Mouse (Mus musculus): Measurements from ENCODE around the gene Igfbpl1.

Gene Igfbpl1

GRCm38 (mm10) chr4:45771173-45771572 is 55.5 kb downstream of the Igfbpl1 start:
- no peak for DNase-seq (ENCODE audit: low read depth in 1 of 2, low spot score in 2 of 2)

DNA sequence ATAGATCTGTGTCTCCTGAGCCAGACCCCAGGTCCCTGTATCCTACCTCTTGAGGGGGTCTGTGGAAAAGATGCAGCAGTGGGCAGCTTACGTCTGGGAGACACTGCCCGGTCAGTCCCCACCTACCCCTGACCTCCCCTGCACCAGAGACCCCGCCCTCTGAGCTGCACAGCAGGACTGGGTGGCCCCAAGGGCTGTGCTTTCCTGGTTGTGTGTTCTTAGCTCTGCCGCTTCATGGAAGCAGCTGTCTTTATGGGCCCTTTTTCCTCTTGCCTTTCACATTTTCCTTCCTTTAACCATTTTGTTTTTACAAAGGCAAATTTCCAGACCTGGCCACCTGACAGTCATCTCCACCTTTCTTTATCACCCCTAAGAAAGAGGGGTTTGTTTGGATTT is 56.1 kb downstream of the Igfbpl1 start:
- no peak for DNase-seq (ENCODE audit: low read depth in 1 of 2, low spot score in 2 of 2)

GRCm38 (mm10) chr4:45769791-45770637 is 56.7 kb downstream of the Igfbpl1 start:
- no peak for DNase-seq (ENCODE audit: low read depth in 1 of 2, low spot score in 2 of 2)

- no peak for DNase-seq (ENCODE audit: low read depth in 1 of 2, low spot score in 2 of 2)
Measured at GRCm38 (mm10) chr4:45769141-45769540, 57.6 kb downstream of the Igfbpl1 start.

GRCm38 (mm10) chr4:45767891-45768558 is 58.7 kb downstream of the Igfbpl1 start:
- no peak for DNase-seq (ENCODE audit: low read depth in 1 of 2, low spot score in 2 of 2)

- no peak for DNase-seq (ENCODE audit: low read depth in 1 of 2, low spot score in 2 of 2)
Measured at GRCm38 (mm10) chr4:45766774-45767173, 59.9 kb downstream of the Igfbpl1 start.

DNA sequence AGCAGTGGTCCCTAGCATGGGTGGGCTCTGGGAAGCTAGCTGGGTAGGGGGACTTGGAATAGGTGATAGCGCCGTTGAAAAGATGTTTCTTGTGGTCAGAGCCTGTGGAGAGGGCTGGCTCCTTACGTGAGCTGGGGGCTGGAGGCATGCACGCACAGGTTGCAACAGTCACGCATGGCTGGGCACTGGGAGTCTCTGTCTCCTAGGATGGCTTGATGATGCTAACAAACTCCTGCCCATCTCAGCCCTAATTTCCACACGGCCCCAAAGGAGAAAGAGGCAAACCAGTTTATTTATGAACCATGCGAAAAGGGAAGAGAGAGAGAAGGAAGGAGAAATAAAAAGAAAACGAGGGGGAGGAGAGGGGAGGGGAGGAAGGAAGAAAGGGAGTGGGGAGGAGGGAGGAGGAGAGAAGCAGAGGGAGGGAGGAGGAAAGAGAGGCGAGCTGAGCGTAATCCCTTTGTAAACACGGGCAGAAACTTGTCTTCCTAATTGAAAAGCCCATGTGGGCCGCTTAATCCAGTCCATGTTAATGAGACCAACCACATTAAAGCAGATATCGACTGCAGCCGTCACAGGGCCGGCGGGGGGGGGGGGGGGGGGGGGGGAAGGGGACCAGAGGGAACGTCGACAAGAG is 61.0 kb downstream of the Igfbpl1 start:
- DNase-seq (ENCODE audit: low read depth in 1 of 2, low spot score in 2 of 2), result no peak

GRCm38 (mm10) chr4:45765121-45765564 is 61.6 kb downstream of the Igfbpl1 start:
- no peak for DNase-seq (ENCODE audit: low read depth in 1 of 2, low spot score in 2 of 2)

GRCm38 (mm10) chr4:45764141-45764494 is 62.6 kb downstream of the Igfbpl1 start:
- DNase-seq (ENCODE audit: low read depth in 1 of 2, low spot score in 2 of 2), result no peak

GRCm38 (mm10) chr4:45763288-45764140 is 63.2 kb downstream of the Igfbpl1 start:
- DNase-seq (ENCODE audit: low read depth in 1 of 2, low spot score in 2 of 2), result no peak

DNA sequence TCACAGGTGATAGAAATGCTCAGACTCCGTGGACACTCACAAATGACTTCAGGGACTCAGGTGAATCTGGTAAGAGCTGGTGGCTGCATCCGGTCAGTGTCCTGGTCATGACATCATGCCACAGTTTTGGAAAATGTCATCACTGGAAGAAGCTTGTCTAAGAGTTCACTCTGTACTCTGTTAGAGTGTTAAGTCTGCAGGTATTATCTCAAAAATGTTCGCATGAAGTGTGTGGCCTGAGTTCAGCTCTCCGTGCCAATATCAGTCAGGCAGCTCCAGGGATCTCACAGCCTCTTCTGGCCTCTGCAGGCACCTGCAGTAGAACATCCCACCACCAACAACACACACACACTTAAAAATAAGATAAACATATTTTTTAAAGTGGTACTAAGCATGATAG is 64.1 kb downstream of the Igfbpl1 start:
- no peak for DNase-seq (ENCODE audit: low read depth in 1 of 2, low spot score in 2 of 2)
